Mouse (Mus musculus) cerebellum, adult (tissue): ENCODE measurements at regions not wholly inside any gene's neighbourhood (a gene's known extent, or its start where the extent isn't known, plus 50 kb on each side); places are given as distances from the start of the nearest gene placed in this dataset.

Source experiments
- ATAC-seq: cut with Nextera tagmentation; 2 replicates; pipeline ENCODE4 v1.9.2; 2017; ENCODE audit warnings: mild to moderate bottlenecking, moderate library complexity, mixed read lengths; ENCODE audit not compliant: insufficient number of reproducible peaks, low FRiP score, low TSS enrichment

DNA sequence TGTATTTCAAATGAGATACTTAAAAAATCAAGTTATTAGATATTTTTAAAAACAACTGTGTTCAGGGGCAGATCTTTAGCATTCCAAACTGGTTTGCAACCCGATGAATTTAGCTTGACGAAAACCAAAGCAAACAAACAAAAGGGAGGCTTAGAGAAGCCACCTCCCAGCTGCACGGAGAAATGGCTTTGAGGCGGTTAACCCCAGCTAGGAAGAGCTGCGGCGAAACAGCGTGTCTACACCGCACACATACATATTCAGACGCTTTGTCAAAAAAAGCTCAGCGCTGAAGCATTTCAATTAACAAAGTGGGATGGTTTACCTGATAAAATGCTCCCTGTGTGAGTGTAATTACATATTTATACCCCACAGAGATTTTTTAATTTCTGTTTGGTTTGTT, 123.0 kb upstream of the Ap5m1 start:
- no peak for ATAC-seq

GRCm38 (mm10) chr14:48930886-48931285, 135.0 kb upstream of the Ap5m1 start:
- ATAC-seq = peak; percentile 26; the same call in 1 of the 2 replicates

- ATAC-seq = no peak
These were observed 140.0 kb upstream of the Ap5m1 start for GRCm38 (mm10) chr14:48925870-48926269.

GRCm38 (mm10) chr14:48909420-48909819, 156.5 kb upstream of the Ap5m1 start:
- no peak for ATAC-seq

- ATAC-seq = peak; percentile 61
These were observed 157.8 kb upstream of the Ap5m1 start for GRCm38 (mm10) chr14:48907991-48908698.

GRCm38 (mm10) chr14:48907403-48907973, 158.4 kb upstream of the Ap5m1 start:
- peak; percentile 93 for ATAC-seq

DNA sequence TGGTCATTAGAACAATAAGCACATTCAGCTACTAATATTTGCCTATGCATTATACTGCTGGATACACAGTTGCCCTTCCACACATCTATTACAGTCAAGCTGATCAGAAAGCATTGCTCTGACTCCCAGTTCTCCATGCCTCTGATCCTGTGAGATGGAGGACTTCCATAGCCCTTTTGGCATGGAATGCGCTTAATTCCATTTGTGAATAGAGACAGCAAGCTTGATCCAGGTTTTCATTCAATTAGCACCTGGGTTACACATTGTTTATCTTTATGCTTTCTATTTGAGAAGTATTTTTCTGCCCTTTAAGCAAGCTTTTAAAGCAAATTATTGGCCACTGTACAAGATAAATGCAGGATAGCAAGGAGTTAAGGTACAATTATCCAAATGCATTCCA, 158.9 kb upstream of the Ap5m1 start:
- peak; percentile 36 for ATAC-seq

- no peak for ATAC-seq
These were observed 161.3 kb upstream of the Ap5m1 start for GRCm38 (mm10) chr14:48904576-48904975.

DNA sequence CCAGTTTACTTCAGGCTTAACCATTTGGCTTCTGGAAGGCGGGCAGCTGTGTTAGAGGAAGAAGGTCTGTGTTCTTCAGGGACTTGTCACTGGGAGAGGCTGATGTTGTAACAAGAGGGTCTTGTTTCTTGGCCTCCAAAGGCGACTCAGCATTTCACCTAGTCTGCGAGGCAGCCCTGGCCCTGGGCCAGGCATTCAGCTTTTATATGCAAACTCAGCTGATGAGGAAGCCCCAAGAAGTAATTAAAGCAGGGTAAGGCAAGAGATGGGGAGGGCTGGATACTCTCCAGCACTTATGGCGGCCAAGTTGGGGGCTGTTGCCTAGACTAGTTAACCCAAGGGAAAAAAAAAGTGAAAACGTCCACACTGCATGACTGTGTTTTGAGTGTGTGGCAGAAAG, 162.4 kb upstream of the Ap5m1 start:
- ATAC-seq = no peak

DNA sequence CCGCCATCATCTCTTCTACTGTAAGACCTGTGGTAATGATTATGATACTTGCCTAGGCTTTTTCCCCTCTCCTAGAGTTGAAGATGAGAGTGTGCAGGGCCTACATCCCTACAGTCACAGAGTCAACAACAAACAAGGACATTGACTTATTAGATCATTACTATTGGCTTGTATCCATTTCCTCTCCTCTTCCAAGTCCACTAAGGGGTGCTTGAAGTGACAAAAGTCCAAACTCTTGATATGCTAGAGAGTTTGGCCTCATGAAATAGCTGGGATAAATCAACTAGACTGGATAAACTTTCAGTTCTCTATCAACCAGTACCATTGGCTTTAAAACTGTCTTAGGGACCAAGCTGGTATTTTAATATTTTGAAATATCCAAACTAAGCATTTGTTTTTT, 165.7 kb upstream of the Ap5m1 start:
- ATAC-seq = no peak

DNA sequence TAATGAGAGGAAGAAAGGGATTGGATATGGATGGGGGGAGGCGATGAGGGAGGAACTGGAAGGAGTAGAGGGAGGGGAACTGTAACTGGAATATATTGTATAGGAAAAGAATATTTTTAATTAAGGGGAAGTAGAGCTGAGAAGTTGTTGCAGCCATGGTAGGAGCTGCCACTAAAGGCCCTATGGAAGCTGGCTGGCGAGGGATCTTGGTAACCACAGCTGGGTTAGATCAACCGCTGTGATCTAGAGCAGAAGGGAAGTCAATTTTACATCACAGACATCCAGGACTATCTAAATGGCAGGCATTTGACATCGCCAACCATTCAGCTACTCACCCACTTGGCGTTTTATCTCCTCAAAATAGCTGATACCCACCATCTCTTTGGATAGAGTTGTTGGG, 168.8 kb upstream of the Ap5m1 start:
- ATAC-seq = no peak

DNA sequence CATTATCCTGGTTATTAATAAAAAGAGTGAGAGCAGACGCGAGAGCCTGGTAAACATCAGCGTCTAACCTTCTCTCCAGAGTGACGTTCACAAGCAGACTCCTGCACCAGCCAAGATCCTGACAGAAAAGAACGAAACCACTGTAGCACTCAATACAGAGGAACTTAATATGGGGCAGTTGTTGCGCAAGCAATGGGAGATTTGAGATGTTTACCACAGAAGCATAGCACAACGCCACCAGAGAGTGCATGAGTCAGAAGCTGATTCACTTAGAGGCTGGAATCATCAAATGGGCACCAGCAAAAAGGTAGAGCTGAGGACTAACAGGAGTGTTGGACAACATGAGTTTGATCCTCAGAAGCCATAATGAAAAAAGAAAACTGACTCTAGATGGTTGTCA, 169.7 kb upstream of the Ap5m1 start:
- ATAC-seq = no peak

DNA sequence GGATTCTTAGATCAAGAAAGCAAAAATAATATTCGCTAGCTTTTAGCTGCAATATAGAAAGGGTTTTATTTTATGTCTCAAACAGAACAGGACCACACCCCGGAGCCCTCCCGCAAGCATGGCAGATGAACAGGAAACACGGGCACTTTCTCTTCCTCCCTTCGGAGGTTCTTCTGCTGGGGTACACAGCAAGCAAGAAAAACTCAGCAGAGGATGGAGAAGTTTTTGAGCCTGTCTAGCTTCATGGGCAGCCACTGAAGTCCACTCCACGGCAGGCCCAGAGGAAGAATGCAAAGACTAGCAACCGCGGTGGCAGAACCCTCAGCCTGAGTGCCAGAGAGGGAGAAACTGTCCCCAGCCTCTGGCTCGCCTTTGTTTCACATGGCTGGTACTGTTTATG, 174.7 kb upstream of the Ap5m1 start:
- ATAC-seq = no peak

GRCm38 (mm10) chr14:48888954-48889353, 176.9 kb upstream of the Ap5m1 start:
- no peak for ATAC-seq

GRCm38 (mm10) chr14:48880041-48880440, 185.9 kb upstream of the Ap5m1 start:
- ATAC-seq = no peak

- ATAC-seq = no peak
These were observed 187.8 kb upstream of the Ap5m1 start for GRCm38 (mm10) chr14:48877998-48878657.

DNA sequence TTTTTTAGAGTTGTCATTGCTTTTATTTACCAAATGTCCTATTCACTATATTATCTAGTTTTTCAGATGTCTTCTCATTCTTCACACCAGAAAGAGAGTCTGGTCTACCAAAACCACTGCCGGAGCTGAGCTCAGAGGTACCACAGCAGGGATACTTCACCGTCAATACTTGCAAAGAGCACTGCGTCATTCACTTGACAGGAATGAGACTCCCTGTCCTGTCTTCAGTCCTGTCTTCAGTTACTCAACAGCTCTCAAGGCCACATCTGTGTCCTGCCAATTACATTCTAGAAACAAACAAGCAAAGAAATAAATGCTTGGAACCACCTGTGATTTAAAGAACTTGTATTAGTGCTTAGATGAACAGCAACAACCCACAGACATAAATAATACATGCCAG, 194.6 kb upstream of the Ap5m1 start:
- ATAC-seq = no peak

GRCm38 (mm10) chr14:48869956-48870355, 195.9 kb upstream of the Ap5m1 start:
- no peak for ATAC-seq

GRCm38 (mm10) chr14:48855453-48855852, 181.8 kb upstream of the Otx2 start:
- ATAC-seq = no peak

DNA sequence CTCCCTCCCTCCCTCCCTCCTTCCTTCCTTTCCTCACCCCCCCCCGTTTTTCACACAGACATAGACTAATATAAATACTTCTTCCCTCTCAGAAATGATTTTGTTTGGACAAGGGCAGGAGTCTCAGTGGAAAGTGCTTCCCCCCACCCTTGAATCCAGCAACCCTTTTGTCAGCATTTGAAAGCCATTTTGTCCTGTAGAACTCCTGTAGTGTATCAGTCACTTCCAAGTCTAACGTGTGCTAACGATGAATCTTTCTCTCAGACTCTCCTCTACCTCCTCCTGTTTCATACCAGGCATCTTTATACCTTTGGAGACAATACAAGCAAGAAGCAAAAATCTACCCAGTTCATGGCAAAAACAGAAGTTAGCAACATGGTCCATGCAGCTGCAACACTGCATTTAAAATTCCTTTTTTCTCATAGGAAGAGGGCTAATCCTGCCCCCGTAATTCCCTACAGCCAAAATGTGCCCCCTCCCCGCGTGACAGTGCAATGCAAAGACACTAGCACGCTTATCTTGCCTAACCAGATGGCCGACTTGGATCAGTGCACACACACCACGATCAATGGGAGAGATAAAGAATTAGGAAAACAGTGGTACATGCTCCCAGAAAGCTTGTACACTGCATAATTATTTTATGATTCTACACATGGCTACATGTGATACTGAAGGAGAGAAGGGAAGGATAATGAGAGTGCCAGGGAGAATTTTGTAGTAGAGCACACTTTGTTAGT, 180.7 kb upstream of the Otx2 start:
- ATAC-seq = 0 out of 2 replicates have a peak, but pooled peaks have one; percentile 49
